Mouse (Mus musculus) macrophage (primary cell): ENCODE data around the gene Timp2. TPM values are rescaled to one million over a fixed set of nuclear protein-coding genes. Genes with fewer than 3 reads are reported as not detected.

Experiments
- H3K27ac ChIP-seq: fragments of 350-480 bp; formaldehyde crosslinking; 2 replicates; pipeline ENCODE4 v1.9.0; 2021
- H3K36me3 ChIP-seq: fragments of 350-480 bp; formaldehyde crosslinking; 2 replicates; pipeline ENCODE4 v1.9.0; 2021; ENCODE audit errors: inconsistent target
- H3K4me3 ChIP-seq: fragments of 350-480 bp; formaldehyde crosslinking; 2 replicates; pipeline ENCODE4 v1.9.0; 2021; ENCODE audit errors: inconsistent target
- H3K79me2 ChIP-seq: fragments of 350-480 bp; formaldehyde crosslinking; 2 replicates; pipeline ENCODE4 v1.9.0; 2021; ENCODE audit errors: inconsistent target
- WGBS: methylation state at CpG from one replicate; pipeline ENCODE4 v1.1.7; 2026; ENCODE audit warnings: inconsistent platforms; ENCODE audit not compliant: missing documents; 5-methylcytosine and 5-hydroxymethylcytosine counted together
- polyA plus RNA-seq: library from polyadenylated mRNA; stranded (reverse); fragments of 250-400 nt; gene quantifications from 3 replicates; pipeline ENCODE4 v1.2.4, GENCODE M21; 2018; ENCODE audit warnings: inconsistent platforms

Timp2 gene
- polyA plus RNA-seq, 1 experiment from 2014 or later, result 662 TPM

GRCm38 (mm10) chr11:118253447-118254158, 101.9 kb downstream of the Timp2 start:
- WGBS, result 93% methylated on average over 7 of the region's 7 CpGs
- H3K27ac ChIP-seq, result no peak overlapping the region
- H3K36me3 ChIP-seq, result peaks cover under 1% of the 10 kb centered on the region; the same call in 1 of the 2 replicates
- H3K4me3 ChIP-seq, result no peak overlapping the region
- H3K79me2 ChIP-seq, result no peaks in the 10 kb centered on the region

Other genes with a start within 250 kb of the Timp2 start
- gene Dnah17, start 225.1 kb downstream of the Timp2 start, polyA plus RNA-seq, result 0.16 to 0.33 TPM (median 0.20 TPM) in 3 replicates
- gene Cyth1, start 107.1 kb downstream of the Timp2 start, polyA plus RNA-seq, result 62.6 to 194 TPM (median 68.7 TPM) in 3 replicates
- 4.3 to 7.9 TPM (median 5.4 TPM) in 3 replicates for gene Usp36, start 65.5 kb downstream of the Timp2 start, polyA plus RNA-seq
- 0.68 to 2.2 TPM (median 0.90 TPM) in 3 replicates for gene Cep295nl, start 13.2 kb downstream of the Timp2 start, polyA plus RNA-seq
- 1,136 to 1,462 TPM (median 1,417 TPM) in 3 replicates for gene Lgals3bp, start 46.4 kb upstream of the Timp2 start, polyA plus RNA-seq
- 40.2 to 59.3 TPM (median 42.1 TPM) in 3 replicates for gene Cant1, start 63.3 kb upstream of the Timp2 start, polyA plus RNA-seq
- gene C1qtnf1, start 72.5 kb upstream of the Timp2 start, polyA plus RNA-seq, result 0.12 to 1.2 TPM (median 0.82 TPM) in 3 replicates
- gene Engase, start 121.1 kb upstream of the Timp2 start, polyA plus RNA-seq, result 4.8 to 22.0 TPM (median 7.1 TPM) in 3 replicates